Mouse (Mus musculus): ENCODE results near the gene Abcb9. TPM values are rescaled to one million over a fixed set of nuclear protein-coding genes. Genes with fewer than 3 reads are reported as not detected.

Gene Abcb9
- total RNA-seq, 2 experiments from 2014 or later: 30.6 to 33.4 TPM

DNA sequence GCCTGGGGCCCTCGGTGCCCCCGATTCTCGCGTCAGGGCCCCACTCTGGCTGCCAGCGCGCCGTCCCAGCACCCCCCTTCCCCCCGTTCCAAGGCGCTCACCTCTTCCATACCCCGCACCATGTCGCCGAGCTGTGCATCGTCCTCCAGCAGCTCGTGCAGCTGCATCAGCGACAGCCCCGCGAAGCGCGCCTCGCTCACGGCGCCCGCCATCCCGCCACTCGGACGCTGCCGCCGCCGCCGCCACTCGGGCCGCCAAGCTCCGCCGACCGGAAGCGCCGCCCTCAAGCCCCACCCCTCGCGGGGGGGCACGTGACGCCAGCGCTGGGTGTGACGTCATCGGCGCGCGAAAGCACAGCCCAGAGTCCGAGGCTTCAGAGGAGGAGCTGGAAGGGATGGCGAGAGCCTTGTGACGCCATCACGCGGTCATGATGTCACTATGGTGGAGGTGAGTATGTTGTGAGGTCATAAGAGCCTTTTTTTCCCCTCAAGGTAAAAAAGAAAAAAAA is 63.5 kb downstream of the Abcb9 start, which contains the start of gene Vps37b:
TSS of gene Vps37b (minus strand) at position 270 of the 508 bp plus-strand sequence.
- peak; percentile 88 to 91 for DNase-seq (ENCODE audit: low spot score in 2 of 2)

DNA sequence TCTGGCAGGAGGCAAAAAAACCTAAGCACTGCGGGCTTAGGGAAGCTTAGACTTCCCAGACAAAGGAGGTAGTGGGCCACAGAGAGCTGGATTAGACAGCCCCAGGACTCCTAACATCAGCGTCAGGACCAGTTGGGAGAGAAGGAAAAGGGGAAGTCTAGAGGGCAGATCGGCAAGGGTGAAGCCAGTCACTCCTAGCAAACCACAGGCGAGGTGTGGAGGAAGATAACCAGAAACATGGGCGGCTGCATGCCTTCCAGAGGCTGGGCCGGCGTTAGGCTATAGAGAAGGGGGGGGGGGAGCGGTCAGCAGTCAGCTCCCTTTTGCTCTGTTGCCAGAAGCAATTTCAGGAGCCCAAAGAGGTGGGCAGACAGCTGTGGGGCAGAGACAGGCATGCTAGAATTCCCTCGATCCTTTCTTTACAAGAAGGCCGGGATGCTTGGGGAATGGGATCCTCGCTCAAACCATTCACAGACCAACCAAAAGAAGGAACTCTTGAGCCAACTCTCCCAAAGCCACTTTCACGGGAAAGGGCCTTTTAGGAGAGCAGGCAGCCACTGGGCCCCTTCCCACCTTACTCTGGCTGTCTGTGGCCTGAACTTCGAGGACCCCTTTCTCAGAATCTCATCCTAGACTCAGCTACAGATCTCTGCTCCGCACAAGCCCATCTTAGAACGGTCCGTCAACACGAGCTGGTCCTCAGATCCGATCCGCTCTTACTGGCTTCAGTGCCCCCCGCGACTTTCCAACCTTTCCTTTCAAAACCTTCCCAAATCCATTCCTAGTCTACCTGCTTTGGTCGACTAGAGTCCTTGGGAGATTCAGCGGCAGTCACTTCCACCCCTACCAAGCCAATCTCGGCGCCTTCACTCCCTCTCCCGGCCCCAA is 64.3 kb downstream of the Abcb9 start:
- no peak for DNase-seq (ENCODE audit: low spot score in 2 of 2)

GRCm38 (mm10) chr5:124030386-124031067 is 65.1 kb downstream of the Abcb9 start:
- no peak for DNase-seq (ENCODE audit: low spot score in 2 of 2)

DNA sequence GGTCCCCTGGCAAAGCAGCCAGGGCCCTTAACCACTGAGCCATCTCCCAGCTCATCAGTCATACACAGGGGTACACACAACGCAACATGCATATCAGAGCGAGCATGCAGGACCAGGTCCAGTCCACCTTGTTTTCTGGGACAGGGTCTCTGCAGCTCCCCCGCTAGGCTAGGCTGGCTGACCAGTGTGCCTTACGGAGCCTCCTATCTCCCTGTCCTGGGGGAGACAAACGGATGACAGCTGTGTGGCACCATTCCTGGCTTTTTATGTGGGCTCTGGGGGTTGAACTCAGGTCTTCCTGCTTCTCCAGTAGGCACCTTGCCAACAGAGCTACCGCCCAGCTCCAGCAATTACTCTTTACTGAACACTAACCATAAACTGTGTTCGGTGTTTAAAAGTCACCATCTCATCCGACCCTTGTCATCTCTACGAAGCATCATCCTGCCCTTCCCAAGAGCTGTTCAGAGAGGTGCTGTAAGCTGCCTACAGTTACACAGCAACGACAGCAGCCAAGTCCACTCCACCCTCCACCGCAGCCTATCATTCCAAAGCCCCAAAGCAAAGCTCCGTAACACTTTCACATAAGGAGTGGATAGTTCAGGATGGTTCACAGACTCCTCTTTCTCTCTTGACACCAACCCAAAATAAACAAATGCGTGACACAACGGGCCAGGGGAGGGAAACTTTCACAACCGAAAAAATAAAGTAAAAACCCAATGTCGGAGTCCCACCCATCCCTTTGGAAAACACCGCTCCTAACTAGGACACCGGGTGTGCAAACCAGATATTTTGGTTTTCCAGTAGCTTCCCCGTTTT is 66.2 kb downstream of the Abcb9 start:
- no peak for DNase-seq (ENCODE audit: low spot score in 2 of 2)

DNA sequence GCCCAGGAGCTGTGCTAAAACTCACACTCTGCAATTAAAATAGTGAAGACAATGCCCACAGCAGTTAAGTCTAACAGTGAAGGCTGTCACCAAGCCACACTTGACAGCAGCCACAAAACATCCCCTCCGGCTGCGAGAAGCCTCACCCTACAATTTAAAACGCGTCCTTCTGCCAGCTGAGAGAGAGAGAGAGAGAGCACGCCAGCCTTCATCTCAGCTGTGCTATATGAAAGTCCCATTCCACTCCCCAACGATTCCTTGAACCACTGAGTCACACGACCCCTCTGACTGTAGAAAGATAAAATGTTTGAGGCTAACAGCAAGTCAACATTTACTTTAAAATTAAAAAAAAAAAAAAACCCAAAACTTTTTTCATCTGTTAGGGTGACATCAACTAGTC is 66.9 kb downstream of the Abcb9 start:
- no peak for DNase-seq (ENCODE audit: low spot score in 2 of 2)

GRCm38 (mm10) chr5:124027702-124028470 is 67.7 kb downstream of the Abcb9 start:
- DNase-seq (ENCODE audit: low spot score in 2 of 2): no peak

DNA sequence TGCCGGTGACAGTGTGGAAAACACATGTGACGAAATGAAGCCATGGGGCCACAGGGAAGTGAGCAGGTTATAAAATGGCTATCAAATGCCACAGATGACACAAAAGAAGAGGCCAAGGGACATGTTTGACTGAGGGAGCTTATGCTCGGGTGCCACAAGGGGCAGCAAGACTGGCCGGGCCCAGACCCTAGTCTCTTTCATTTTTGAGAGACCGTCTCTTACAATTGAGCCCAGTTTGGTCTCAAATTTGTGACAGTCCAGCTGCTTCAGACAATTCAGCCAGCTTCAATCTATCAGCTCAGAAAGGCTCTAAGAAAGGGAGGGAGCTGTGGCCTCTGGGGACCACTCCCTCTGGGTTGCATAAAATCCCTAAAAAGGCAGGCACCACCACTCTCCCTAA is 69.0 kb downstream of the Abcb9 start:
- no peak for DNase-seq (ENCODE audit: low spot score in 2 of 2)

DNA sequence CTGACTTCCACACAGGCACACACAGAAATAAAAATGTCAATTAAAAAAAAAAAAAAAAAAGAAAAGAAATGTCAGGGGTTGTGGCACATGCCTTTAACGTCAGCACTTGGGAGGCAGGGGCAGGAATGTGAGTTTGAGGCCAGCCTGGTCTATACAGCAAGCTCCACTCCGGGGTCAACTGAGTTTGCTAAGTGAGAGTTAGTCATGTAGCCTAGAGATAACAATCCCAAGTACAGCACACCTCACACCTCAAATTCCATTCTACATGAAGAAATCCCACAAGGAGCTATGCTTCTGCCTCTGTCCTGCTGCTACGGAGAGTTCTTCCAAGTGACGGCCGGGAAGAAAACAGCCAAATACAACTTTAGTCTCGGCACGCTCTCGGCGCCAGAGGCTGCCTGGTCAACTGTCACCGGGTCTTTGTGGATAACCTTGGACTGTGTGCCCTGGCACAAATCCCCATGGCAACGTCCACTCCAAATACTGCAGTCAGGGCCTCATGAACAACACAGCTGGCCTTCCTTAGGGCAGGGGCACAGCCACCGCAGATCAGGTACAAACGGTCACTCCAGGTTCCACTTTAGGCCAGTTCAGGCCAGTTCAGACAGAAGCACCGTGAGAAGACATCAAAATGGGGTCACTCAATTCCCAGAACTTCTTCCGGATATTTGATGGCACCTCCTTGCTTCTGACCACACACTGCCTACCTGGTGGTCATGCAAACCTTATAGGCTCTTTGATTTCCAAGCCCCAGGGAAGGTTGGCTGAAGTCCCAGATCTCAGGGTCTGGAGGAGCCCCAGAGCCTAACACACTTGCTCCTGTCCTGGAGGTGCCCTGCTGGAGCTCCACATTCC is 69.8 kb downstream of the Abcb9 start:
- no peak for DNase-seq (ENCODE audit: low spot score in 2 of 2)

GRCm38 (mm10) chr5:124025146-124025545 is 70.5 kb downstream of the Abcb9 start:
- no peak for DNase-seq (ENCODE audit: low spot score in 2 of 2)

DNA sequence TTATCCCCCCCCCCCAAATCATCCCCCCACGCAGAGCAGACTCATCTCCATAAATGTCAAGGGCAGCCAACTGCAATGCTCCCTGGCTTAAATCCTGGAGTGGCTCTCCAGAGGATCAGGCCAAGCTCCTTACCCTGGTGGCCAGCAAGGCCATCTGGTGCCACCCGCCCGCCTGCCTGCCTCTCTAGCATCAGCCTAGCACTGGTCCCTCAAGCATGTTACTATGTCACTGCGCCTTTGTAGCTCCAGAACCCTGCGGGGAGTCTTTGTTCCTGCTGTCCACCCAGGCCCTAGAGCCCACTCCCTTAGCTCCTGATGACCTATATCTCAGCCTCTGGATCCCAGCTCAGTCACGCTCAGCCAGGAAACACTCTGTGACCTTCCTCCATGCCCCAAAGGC is 70.9 kb downstream of the Abcb9 start:
- DNase-seq (ENCODE audit: low spot score in 2 of 2): no peak

GRCm38 (mm10) chr5:124022365-124022764 is 73.2 kb downstream of the Abcb9 start:
- DNase-seq (ENCODE audit: low spot score in 2 of 2): no peak

DNA sequence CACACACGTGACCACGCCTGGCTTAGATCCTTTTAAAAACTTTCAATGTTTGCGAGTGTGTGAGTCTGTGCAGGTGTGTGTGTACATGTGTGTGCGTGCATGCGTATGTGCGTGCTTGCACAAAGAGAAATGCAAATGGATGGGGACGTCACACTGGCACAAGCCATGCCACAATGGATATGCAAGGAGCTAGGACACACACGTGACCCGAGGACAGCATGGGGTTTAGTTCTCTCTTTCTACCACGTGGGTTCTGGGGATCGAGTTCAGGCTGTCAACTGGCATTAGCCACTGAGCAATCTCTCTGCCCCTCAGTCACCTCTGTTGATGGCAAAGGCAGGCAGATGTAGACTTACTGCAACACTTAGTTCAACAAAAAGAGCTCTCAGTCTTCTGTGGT is 73.9 kb downstream of the Abcb9 start:
- DNase-seq (ENCODE audit: low spot score in 2 of 2): no peak

- DNase-seq (ENCODE audit: low spot score in 2 of 2): no peak
Measured at GRCm38 (mm10) chr5:124021148-124021547, 74.5 kb downstream of the Abcb9 start.

- peak; percentile 83 to 92 for DNase-seq (ENCODE audit: low spot score in 2 of 2)
Measured at GRCm38 (mm10) chr5:124019348-124020216, 76.0 kb downstream of the Abcb9 start.

- DNase-seq (ENCODE audit: low spot score in 2 of 2): no peak
Measured at GRCm38 (mm10) chr5:124018651-124019050, 76.9 kb downstream of the Abcb9 start.

- DNase-seq (ENCODE audit: low spot score in 2 of 2): no peak
Measured at GRCm38 (mm10) chr5:124017941-124018340, 77.7 kb downstream of the Abcb9 start.

DNA sequence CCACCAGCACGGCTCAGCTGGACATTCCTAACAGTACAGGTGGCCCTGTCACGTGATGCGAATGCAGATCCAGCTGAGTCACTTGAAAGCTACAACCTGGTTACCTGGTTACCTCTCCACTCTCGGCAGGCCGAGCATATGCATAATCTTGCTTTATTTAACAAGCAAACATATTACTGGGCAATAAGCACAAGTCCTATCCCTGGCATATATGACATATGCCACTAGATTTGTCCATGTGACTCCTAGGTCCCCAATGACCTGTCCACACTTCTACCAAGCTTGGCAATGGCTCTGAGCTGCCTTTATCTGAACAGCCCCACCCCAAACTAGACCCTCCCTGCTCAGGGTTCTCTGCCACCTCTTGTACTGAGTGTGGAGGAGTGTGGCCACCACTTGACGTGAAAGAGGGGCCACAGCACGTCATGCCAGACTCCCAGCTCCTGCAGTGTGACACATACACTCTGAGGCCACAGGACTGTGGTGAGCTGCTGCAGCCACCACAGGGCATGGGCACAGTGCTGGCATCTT is 79.2 kb downstream of the Abcb9 start:
- DNase-seq (ENCODE audit: low spot score in 2 of 2): no peak

- no peak for DNase-seq (ENCODE audit: low spot score in 2 of 2)
Measured at GRCm38 (mm10) chr5:124015727-124016126, 79.9 kb downstream of the Abcb9 start.
